Mouse (Mus musculus): ENCODE results near the gene Eif2b5. TPM values are rescaled to one million over a fixed set of nuclear protein-coding genes. Genes with fewer than 3 reads are reported as not detected.
"Not testable (repeated sequence)": the region's sequence is repeated elsewhere in the genome, so short reads cannot be mapped to it uniquely, and the experiment has no call there.

The Eif2b5 gene
- polyA plus RNA-seq, 1 experiment: 16.6 TPM

DNA sequence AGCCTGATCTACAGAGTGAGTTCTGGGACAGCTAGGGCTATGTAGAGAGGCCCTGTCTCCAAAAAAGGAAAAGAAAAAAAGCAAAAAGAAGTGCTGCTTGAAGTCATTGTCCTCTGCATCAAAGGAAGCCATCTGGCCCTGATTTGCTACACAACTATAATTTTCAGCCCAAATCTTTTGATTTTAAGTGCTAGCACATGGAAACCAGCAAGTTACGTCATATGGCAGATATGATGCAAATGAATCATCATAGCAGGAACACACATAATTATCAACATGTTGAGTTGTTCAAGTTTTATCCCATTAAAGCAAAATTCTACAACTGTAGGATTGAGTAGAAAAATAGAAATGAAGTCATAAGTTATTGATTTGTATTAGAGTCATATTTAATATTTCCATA lies 10.5 kb upstream of the Eif2b5 start:
- TF ChIP-seq CTCF (IDR thresholded peaks at IDR 0.05; ENCODE audit: extremely low read depth, insufficient read depth, insufficient read length, insufficient replicate concordance) (no peak), POLR2A (IDR thresholded peaks at IDR 0.05; ENCODE audit: low read depth, low read length) (no peak)
- no peak for DNase-seq (ENCODE audit: low read depth in 1 of 2, low spot score in 2 of 2)
- no peak overlapping the region for H3K4me3 ChIP-seq (ENCODE audit: extremely low read depth, insufficient read depth, insufficient read length)
- WGBS: 82% methylated on average over 1 of the region's 1 CpGs
- H3K27ac ChIP-seq (ENCODE audit: insufficient read depth, low read length): no peak overlapping the region
- no peaks in the 10 kb centered on the region for H3K36me3 ChIP-seq (ENCODE audit: control insufficient read depth, insufficient read depth, low read length)
- no peaks in the 10 kb centered on the region for H3K27me3 ChIP-seq (ENCODE audit: control insufficient read depth, insufficient read depth, low read length)
- H3K4me1 ChIP-seq (ENCODE audit: control insufficient read depth, insufficient read depth, insufficient read length): no peaks in the 10 kb centered on the region

DNA sequence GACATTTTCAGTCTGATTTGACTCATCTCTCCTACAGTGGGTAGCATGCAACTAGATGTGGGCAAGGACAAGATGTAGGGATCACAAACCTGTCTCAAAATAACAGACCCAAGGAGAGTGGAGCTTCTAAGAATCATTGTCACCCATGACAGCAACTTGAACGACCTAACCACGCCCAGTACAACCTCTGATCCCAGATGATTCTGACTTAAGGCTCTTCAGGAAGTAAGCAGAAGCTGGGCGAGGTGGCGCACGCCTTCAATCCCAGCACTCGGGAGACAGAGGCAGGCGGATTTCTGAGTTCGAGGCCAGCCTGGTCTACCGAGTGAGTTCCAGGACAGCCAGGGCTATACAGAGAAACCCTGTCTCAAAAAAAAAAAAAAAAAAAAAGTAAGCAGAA lies 9.9 kb upstream of the Eif2b5 start:
- H3K4me1 ChIP-seq (ENCODE audit: control insufficient read depth, insufficient read depth, insufficient read length); H3K27me3 ChIP-seq (ENCODE audit: control insufficient read depth, insufficient read depth, low read length); H3K4me3 ChIP-seq (ENCODE audit: extremely low read depth, insufficient read depth, insufficient read length); H3K36me3 ChIP-seq (ENCODE audit: control insufficient read depth, insufficient read depth, low read length); H3K27ac ChIP-seq (ENCODE audit: insufficient read depth, low read length); DNase-seq (ENCODE audit: low read depth in 1 of 2, low spot score in 2 of 2): not testable (repeated sequence)
- WGBS: 82% methylated on average over 9 of the region's 9 CpGs

DNA sequence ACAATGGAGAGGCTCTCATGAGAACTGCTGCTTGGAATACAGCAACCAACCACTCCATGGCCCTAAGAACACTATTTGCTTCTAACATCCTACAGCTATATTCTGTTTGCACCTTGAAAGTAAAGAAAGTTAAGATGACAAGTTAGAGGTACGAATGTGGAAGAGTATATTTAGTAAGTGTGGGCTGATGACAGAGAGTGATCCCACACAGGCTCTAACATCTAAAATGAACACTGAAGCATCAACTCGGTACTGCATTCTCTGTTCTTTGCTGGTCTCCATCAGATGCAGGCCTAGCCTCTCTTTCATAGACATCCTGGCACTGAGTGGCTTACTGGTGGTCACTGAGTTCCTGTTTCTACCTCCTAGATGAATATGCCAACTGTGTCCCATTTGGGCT lies 9.4 kb upstream of the Eif2b5 start:
- Histone ChIP-seq H3K27ac (ENCODE audit: insufficient read depth, low read length) (no peak overlapping the region), H3K27me3 (ENCODE audit: control insufficient read depth, insufficient read depth, low read length) (no peaks in the 10 kb centered on the region), H3K4me3 (ENCODE audit: extremely low read depth, insufficient read depth, insufficient read length) (no peak overlapping the region), H3K36me3 (ENCODE audit: control insufficient read depth, insufficient read depth, low read length) (no peaks in the 10 kb centered on the region), H3K4me1 (ENCODE audit: control insufficient read depth, insufficient read depth, insufficient read length) (no peaks in the 10 kb centered on the region)
- TF ChIP-seq CTCF (IDR thresholded peaks at IDR 0.05; ENCODE audit: extremely low read depth, insufficient read depth, insufficient read length, insufficient replicate concordance): no peak
- no peak for TF ChIP-seq POLR2A (IDR thresholded peaks at IDR 0.05; ENCODE audit: low read depth, low read length)
- DNase-seq (ENCODE audit: low read depth in 1 of 2, low spot score in 2 of 2): no peak
- WGBS: 87% methylated on average over 2 of the region's 2 CpGs

DNA sequence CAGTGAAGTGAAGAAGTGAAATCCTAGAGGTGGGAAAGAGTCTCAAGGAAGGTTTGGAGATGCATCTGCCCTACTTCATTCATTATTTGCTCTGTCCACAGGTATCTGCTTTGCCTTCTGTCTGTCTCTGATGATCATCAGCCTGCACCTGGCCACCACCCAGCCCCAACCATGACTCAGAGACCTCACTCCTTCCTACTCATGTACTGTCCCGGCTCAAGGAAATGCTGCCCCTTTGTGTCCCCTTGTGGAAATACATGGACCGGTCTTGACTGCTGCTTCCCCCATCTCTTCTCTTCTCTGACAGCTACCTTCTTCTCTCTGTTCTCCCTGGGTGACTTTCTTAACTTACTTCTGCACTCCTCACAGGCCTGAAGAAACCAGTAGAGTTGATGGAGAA lies 8.0 kb upstream of the Eif2b5 start:
- Histone ChIP-seq H3K36me3 (ENCODE audit: control insufficient read depth, insufficient read depth, low read length) (no peaks in the 10 kb centered on the region), H3K4me1 (ENCODE audit: control insufficient read depth, insufficient read depth, insufficient read length) (no peaks in the 10 kb centered on the region), H3K4me3 (ENCODE audit: extremely low read depth, insufficient read depth, insufficient read length) (no peak overlapping the region), H3K27ac (ENCODE audit: insufficient read depth, low read length) (no peak overlapping the region), H3K27me3 (ENCODE audit: control insufficient read depth, insufficient read depth, low read length) (no peaks in the 10 kb centered on the region)
- TF ChIP-seq CTCF (IDR thresholded peaks at IDR 0.05; ENCODE audit: extremely low read depth, insufficient read depth, insufficient read length, insufficient replicate concordance) (no peak), POLR2A (IDR thresholded peaks at IDR 0.05; ENCODE audit: low read depth, low read length) (no peak)
- no peak for DNase-seq (ENCODE audit: low read depth in 1 of 2, low spot score in 2 of 2)
- WGBS: 51% methylated on average over 2 of the region's 2 CpGs

GRCm38 (mm10) chr16:20491301-20491700 lies 7.3 kb upstream of the Eif2b5 start:
- 76% methylated on average over 2 of the region's 2 CpGs for WGBS
- H3K4me3 ChIP-seq (ENCODE audit: extremely low read depth, insufficient read depth, insufficient read length): no peak overlapping the region
- H3K4me1 ChIP-seq (ENCODE audit: control insufficient read depth, insufficient read depth, insufficient read length): no peaks in the 10 kb centered on the region
- no peak for TF ChIP-seq CTCF (IDR thresholded peaks at IDR 0.05; ENCODE audit: extremely low read depth, insufficient read depth, insufficient read length, insufficient replicate concordance)
- TF ChIP-seq POLR2A (IDR thresholded peaks at IDR 0.05; ENCODE audit: low read depth, low read length): no peak
- DNase-seq (ENCODE audit: low read depth in 1 of 2, low spot score in 2 of 2): no peak
- no peaks in the 10 kb centered on the region for H3K27me3 ChIP-seq (ENCODE audit: control insufficient read depth, insufficient read depth, low read length)
- H3K27ac ChIP-seq (ENCODE audit: insufficient read depth, low read length): no peak overlapping the region
- no peaks in the 10 kb centered on the region for H3K36me3 ChIP-seq (ENCODE audit: control insufficient read depth, insufficient read depth, low read length)

DNA sequence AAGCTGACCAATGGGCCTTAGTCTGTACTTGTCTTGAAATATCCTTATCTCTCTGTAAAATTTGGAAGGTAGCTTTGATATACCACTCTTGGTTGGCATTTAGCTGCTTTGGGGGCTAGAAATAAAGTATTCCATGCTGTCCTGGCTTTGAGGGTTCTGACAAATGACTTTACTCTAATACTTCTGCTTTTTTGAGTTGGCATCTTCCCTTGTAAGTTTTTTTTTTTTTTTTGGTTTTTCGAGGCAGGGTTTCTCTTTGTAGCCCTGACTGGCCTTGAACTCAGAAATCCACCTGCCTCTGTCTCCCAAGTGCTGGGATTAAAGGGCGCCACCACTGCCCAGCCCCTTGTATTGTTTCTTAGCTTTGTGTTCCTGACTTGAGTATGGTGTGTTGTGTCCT lies 5.2 kb upstream of the Eif2b5 start:
- Histone ChIP-seq H3K4me1 (ENCODE audit: control insufficient read depth, insufficient read depth, insufficient read length) (peaks cover 2% of the 10 kb centered on the region; the same call in 1 of the 2 replicates), H3K36me3 (ENCODE audit: control insufficient read depth, insufficient read depth, low read length) (no peaks in the 10 kb centered on the region), H3K27ac (ENCODE audit: insufficient read depth, low read length) (no peak overlapping the region), H3K4me3 (ENCODE audit: extremely low read depth, insufficient read depth, insufficient read length) (no peak overlapping the region), H3K27me3 (ENCODE audit: control insufficient read depth, insufficient read depth, low read length) (no peaks in the 10 kb centered on the region)
- no peak for DNase-seq (ENCODE audit: low read depth in 1 of 2, low spot score in 2 of 2)
- 35% methylated on average over 2 of the region's 2 CpGs for WGBS
- no peak for TF ChIP-seq POLR2A (IDR thresholded peaks at IDR 0.05; ENCODE audit: low read depth, low read length)
- no peak for TF ChIP-seq CTCF (IDR thresholded peaks at IDR 0.05; ENCODE audit: extremely low read depth, insufficient read depth, insufficient read length, insufficient replicate concordance)

GRCm38 (mm10) chr16:20496671-20497600 lies 1.7 kb upstream of the Eif2b5 start:
- Histone ChIP-seq H3K27ac (ENCODE audit: insufficient read depth, low read length) (no peak overlapping the region), H3K4me3 (ENCODE audit: extremely low read depth, insufficient read depth, insufficient read length) (peak overlapping the region; percentile 43; the same call in 1 of the 2 replicates), H3K4me1 (ENCODE audit: control insufficient read depth, insufficient read depth, insufficient read length) (peaks cover 6% of the 10 kb centered on the region; the same call in 1 of the 2 replicates), H3K27me3 (ENCODE audit: control insufficient read depth, insufficient read depth, low read length) (no peaks in the 10 kb centered on the region), H3K36me3 (ENCODE audit: control insufficient read depth, insufficient read depth, low read length) (peaks cover 8% of the 10 kb centered on the region)
- peak; percentile 53 to 59 for DNase-seq (ENCODE audit: low read depth in 1 of 2, low spot score in 2 of 2)
- WGBS: 32% methylated on average over 25 of the region's 25 CpGs
- TF ChIP-seq CTCF (IDR thresholded peaks at IDR 0.05; ENCODE audit: extremely low read depth, insufficient read depth, insufficient read length, insufficient replicate concordance) (peak; percentile 58; the same call in 1 of the 2 replicates), POLR2A (IDR thresholded peaks at IDR 0.05; ENCODE audit: low read depth, low read length) (no peak)

Measured in spleen, adult 2 months (tissue).